Mouse (Mus musculus) mouse embryonic stem cell (cell line): Measurements from ENCODE around the gene Diaph2.
"Not testable (repeated sequence)": the region's sequence is repeated elsewhere in the genome, so short reads cannot be mapped to it uniquely, and the experiment has no call there.

Experiments
- in situ Hi-C, 2 experiments: fragments of 300-500 bp; cut with MboI; formaldehyde crosslinking; loops; 1 replicate in 1 of 2; 3 replicates in 1 of 2; pipeline ENCODE4 v1.14.3; 2019 to 2020; ENCODE audit warnings: low sequenced_read_pairs in 2 of 2, low pct_unique_long_range_greater_than_20kb in 1 of 2, mixed read lengths in 1 of 2; ENCODE audit not compliant: unreplicated experiment in 1 of 2

The Diaph2 gene

GRCm38 (mm10) chrX:129777404-129777962, 27.9 kb downstream of the Diaph2 start:
- in situ Hi-C loops = no loop called here

- in situ Hi-C loops = no loop called here
These were observed 32.3 kb downstream of the Diaph2 start for GRCm38 (mm10) chrX:129781844-129782243.

- in situ Hi-C loops = no loop called here
These were observed 34.5 kb downstream of the Diaph2 start for GRCm38 (mm10) chrX:129784062-129784461.

GRCm38 (mm10) chrX:129799920-129800319, 50.4 kb downstream of the Diaph2 start:
- in situ Hi-C loops = not testable (repeated sequence)

- in situ Hi-C loops = no loop called here
These were observed 82.4 kb downstream of the Diaph2 start for GRCm38 (mm10) chrX:129831903-129832302.

- in situ Hi-C loops = no loop called here
These were observed 84.3 kb downstream of the Diaph2 start for GRCm38 (mm10) chrX:129833887-129834286.

GRCm38 (mm10) chrX:129884465-129884864, 134.9 kb downstream of the Diaph2 start:
- in situ Hi-C loops = no loop called here

- in situ Hi-C loops = no loop called here
These were observed 176.3 kb downstream of the Diaph2 start for GRCm38 (mm10) chrX:129925806-129926205.

GRCm38 (mm10) chrX:129974816-129975215, 225.3 kb downstream of the Diaph2 start:
- in situ Hi-C loops = no loop called here

GRCm38 (mm10) chrX:130008210-130008609, 258.7 kb downstream of the Diaph2 start:
- in situ Hi-C loops = no loop called here

- in situ Hi-C loops = no loop called here
These were observed 270.2 kb downstream of the Diaph2 start for GRCm38 (mm10) chrX:130019735-130020134.

- in situ Hi-C loops = no loop called here
These were observed 295.0 kb downstream of the Diaph2 start for GRCm38 (mm10) chrX:130044525-130044924.

- in situ Hi-C loops = no loop called here
These were observed 399.7 kb downstream of the Diaph2 start for GRCm38 (mm10) chrX:130149216-130149615.

- in situ Hi-C loops = no loop called here
These were observed 402.6 kb downstream of the Diaph2 start for GRCm38 (mm10) chrX:130152164-130152563.

GRCm38 (mm10) chrX:130173126-130173525, 423.6 kb downstream of the Diaph2 start:
- in situ Hi-C loops = no loop called here

GRCm38 (mm10) chrX:130187891-130188290, 438.3 kb downstream of the Diaph2 start:
- in situ Hi-C loops = no loop called here

GRCm38 (mm10) chrX:130188449-130188848, 438.9 kb downstream of the Diaph2 start:
- in situ Hi-C loops = no loop called here

GRCm38 (mm10) chrX:130189250-130189649, 439.7 kb downstream of the Diaph2 start:
- in situ Hi-C loops = no loop called here

GRCm38 (mm10) chrX:130197412-130197811, 447.9 kb downstream of the Diaph2 start:
- in situ Hi-C loops = not testable (repeated sequence)

- in situ Hi-C loops = no loop called here
These were observed 455.7 kb downstream of the Diaph2 start for GRCm38 (mm10) chrX:130205243-130205642.

GRCm38 (mm10) chrX:130212227-130212626, 462.7 kb downstream of the Diaph2 start:
- in situ Hi-C loops = no loop called here
